Mouse (Mus musculus) kidney, embryonic 15.5 days (tissue): ENCODE measurements at regions not wholly inside any gene's neighbourhood (a gene's known extent, or its start where the extent isn't known, plus 50 kb on each side); places are given as distances from the start of the nearest gene placed in this dataset.
A peak's percentile ranks its signal among the peaks of the same experiment; 100 is the strongest.

ENCODE experiments used
- ATAC-seq: fragments of 200-750 bp; cut with Nextera tagmentation; replicated peaks from 2 replicates; pipeline ENCODE4 v1.8.0; 2017; ENCODE audit warnings: moderate TSS enrichment; ENCODE audit not compliant: low FRiP score
- H3K27ac ChIP-seq: fragments of 300-500 bp; sonication (generic); 2 replicates; pipeline ENCODE4 v1.5.1; 2015; ENCODE audit warnings: mild to moderate bottlenecking, inconsistent platforms
- H3K27me3 ChIP-seq: fragments of 300-500 bp; sonication (generic); 2 replicates; pipeline ENCODE4 v1.6.1; 2015; ENCODE audit warnings: inconsistent platforms
- H3K36me3 ChIP-seq: fragments of 300-500 bp; sonication (generic); 2 replicates; pipeline ENCODE4 v1.6.1; 2015; ENCODE audit warnings: inconsistent platforms
- H3K4me1 ChIP-seq: fragments of 300-500 bp; sonication (generic); 2 replicates; pipeline ENCODE4 v1.6.1; 2015; ENCODE audit warnings: inconsistent platforms
- H3K4me2 ChIP-seq: fragments of 300-500 bp; sonication (generic); 2 replicates; pipeline ENCODE4 v1.6.1; 2015; ENCODE audit warnings: moderate library complexity, mild to moderate bottlenecking, inconsistent platforms
- H3K4me3 ChIP-seq: fragments of 300-500 bp; sonication (generic); replicated peaks from 2 replicates; pipeline ENCODE4 v1.5.1; 2015; ENCODE audit warnings: mild to moderate bottlenecking, inconsistent platforms
- H3K9ac ChIP-seq: fragments of 300-500 bp; sonication (generic); 2 replicates; pipeline ENCODE4 v1.6.1; 2015; ENCODE audit warnings: mild to moderate bottlenecking, inconsistent platforms
- H3K9me3 ChIP-seq: fragments of 300-500 bp; sonication (generic); replicated peaks from 2 replicates; pipeline ENCODE4 v1.6.1; 2016; ENCODE audit warnings: inconsistent platforms
- WGBS: fragments of 180-500 bp; shearing (Covaris S2); methylation state at CpG from one replicate; pipeline ENCODE4 v1.1.7; 2015; ENCODE audit warnings: mixed read lengths; 5-methylcytosine and 5-hydroxymethylcytosine counted together

- Histone ChIP-seq H3K4me3 (no peak overlapping the region), H3K9me3 (no peaks in the 10 kb centered on the region), H3K4me2 (no peak overlapping the region), H3K36me3 (no peaks in the 10 kb centered on the region), H3K27ac (no peak overlapping the region), H3K27me3 (no peaks in the 10 kb centered on the region), H3K9ac (no peak overlapping the region), H3K4me1 (no peaks in the 10 kb centered on the region)
- no peak for ATAC-seq
- WGBS: 83% methylated on average over 5 of the region's 5 CpGs
Measured at GRCm38 (mm10) chr12:118438882-118439281, 137.6 kb upstream of the Sp4 start.

GRCm38 (mm10) chr12:118432703-118433102 is 131.5 kb upstream of the Sp4 start:
- 48% methylated on average over 4 of the region's 4 CpGs for WGBS

GRCm38 (mm10) chr12:118428384-118428783 is 127.1 kb upstream of the Sp4 start:
- no peaks in the 10 kb centered on the region for H3K4me1 ChIP-seq
- 56% methylated on average over 5 of the region's 5 CpGs for WGBS
- H3K27ac ChIP-seq: no peak overlapping the region
- H3K9ac ChIP-seq: no peak overlapping the region
- no peak overlapping the region for H3K4me2 ChIP-seq
- no peaks in the 10 kb centered on the region for H3K9me3 ChIP-seq
- no peaks in the 10 kb centered on the region for H3K36me3 ChIP-seq
- no peak for ATAC-seq
- H3K27me3 ChIP-seq: no peaks in the 10 kb centered on the region
- no peak overlapping the region for H3K4me3 ChIP-seq

More at GRCm38 (mm10) chr12:118432703-118433102, 131.5 kb upstream of the Sp4 start:
- H3K27ac ChIP-seq: no peak overlapping the region
- ATAC-seq: no peak
- no peaks in the 10 kb centered on the region for H3K4me1 ChIP-seq
- no peak overlapping the region for H3K4me2 ChIP-seq
- H3K36me3 ChIP-seq: no peaks in the 10 kb centered on the region
- H3K9ac ChIP-seq: no peak overlapping the region
- H3K9me3 ChIP-seq: no peaks in the 10 kb centered on the region
- no peak overlapping the region for H3K4me3 ChIP-seq
- H3K27me3 ChIP-seq: no peaks in the 10 kb centered on the region

- no peaks in the 10 kb centered on the region for H3K36me3 ChIP-seq
- no peak for ATAC-seq
- no peak overlapping the region for H3K4me2 ChIP-seq
- H3K9ac ChIP-seq: no peak overlapping the region
- 0 out of 2 replicates have a peak, but pooled peaks cover 7% of the 10 kb centered on the region for H3K4me1 ChIP-seq
- no peak overlapping the region for H3K4me3 ChIP-seq
- H3K27me3 ChIP-seq: no peaks in the 10 kb centered on the region
- 50% methylated on average over 1 of the region's 1 CpGs for WGBS
- no peaks in the 10 kb centered on the region for H3K9me3 ChIP-seq
- H3K27ac ChIP-seq: no peak overlapping the region
Measured at GRCm38 (mm10) chr12:118415956-118416355, 114.7 kb upstream of the Sp4 start.

GRCm38 (mm10) chr12:118411767-118412430 is 110.7 kb upstream of the Sp4 start:
- no peak overlapping the region for H3K4me2 ChIP-seq
- 0 out of 2 replicates have a peak, but pooled peaks cover 7% of the 10 kb centered on the region for H3K4me1 ChIP-seq
- H3K9ac ChIP-seq: no peak overlapping the region
- peak; percentile 49 for ATAC-seq
- no peaks in the 10 kb centered on the region for H3K9me3 ChIP-seq
- no peak overlapping the region for H3K4me3 ChIP-seq
- no peak overlapping the region for H3K27ac ChIP-seq
- no peaks in the 10 kb centered on the region for H3K36me3 ChIP-seq
- no peaks in the 10 kb centered on the region for H3K27me3 ChIP-seq
- 35% methylated on average over 7 of the region's 7 CpGs for WGBS

GRCm38 (mm10) chr12:118410917-118411316 is 109.7 kb upstream of the Sp4 start:
- no peak for ATAC-seq
- H3K36me3 ChIP-seq: no peaks in the 10 kb centered on the region
- H3K27ac ChIP-seq: no peak overlapping the region
- H3K9me3 ChIP-seq: no peaks in the 10 kb centered on the region
- no peak overlapping the region for H3K9ac ChIP-seq
- no peak overlapping the region for H3K4me3 ChIP-seq
- H3K27me3 ChIP-seq: no peaks in the 10 kb centered on the region
- 0 out of 2 replicates have a peak, but pooled peaks cover 7% of the 10 kb centered on the region for H3K4me1 ChIP-seq
- no peak overlapping the region for H3K4me2 ChIP-seq

GRCm38 (mm10) chr12:118405135-118405534 is 103.9 kb upstream of the Sp4 start:
- no peaks in the 10 kb centered on the region for H3K27me3 ChIP-seq
- no peak overlapping the region for H3K27ac ChIP-seq
- no peak overlapping the region for H3K9ac ChIP-seq
- no peaks in the 10 kb centered on the region for H3K4me1 ChIP-seq
- H3K4me3 ChIP-seq: no peak overlapping the region
- no peak overlapping the region for H3K4me2 ChIP-seq
- H3K9me3 ChIP-seq: no peaks in the 10 kb centered on the region
- no peak for ATAC-seq
- no peaks in the 10 kb centered on the region for H3K36me3 ChIP-seq

- H3K9me3 ChIP-seq: no peaks in the 10 kb centered on the region
- 66% methylated on average over 5 of the region's 5 CpGs for WGBS
Measured at GRCm38 (mm10) chr12:118404171-118404570, 102.9 kb upstream of the Sp4 start.

GRCm38 (mm10) chr12:118403519-118404087 is 102.4 kb upstream of the Sp4 start:
- Histone ChIP-seq H3K9me3 (no peaks in the 10 kb centered on the region), H3K27me3 (no peaks in the 10 kb centered on the region), H3K4me3 (no peak overlapping the region), H3K4me1 (no peaks in the 10 kb centered on the region), H3K27ac (no peak overlapping the region), H3K36me3 (no peaks in the 10 kb centered on the region), H3K4me2 (no peak overlapping the region), H3K9ac (no peak overlapping the region)
- no peak for ATAC-seq
- 69% methylated on average over 4 of the region's 4 CpGs for WGBS

More at GRCm38 (mm10) chr12:118404171-118404570, 102.9 kb upstream of the Sp4 start:
- no peak overlapping the region for H3K27ac ChIP-seq
- no peaks in the 10 kb centered on the region for H3K27me3 ChIP-seq
- no peak for ATAC-seq
- H3K4me3 ChIP-seq: no peak overlapping the region
- H3K4me1 ChIP-seq: no peaks in the 10 kb centered on the region
- H3K4me2 ChIP-seq: no peak overlapping the region
- no peaks in the 10 kb centered on the region for H3K36me3 ChIP-seq
- no peak overlapping the region for H3K9ac ChIP-seq

GRCm38 (mm10) chr12:118401377-118401776 is 100.1 kb upstream of the Sp4 start:
- H3K27me3 ChIP-seq: no peaks in the 10 kb centered on the region
- no peak overlapping the region for H3K27ac ChIP-seq
- H3K4me1 ChIP-seq: no peaks in the 10 kb centered on the region
- no peak for ATAC-seq
- H3K4me2 ChIP-seq: no peak overlapping the region
- H3K4me3 ChIP-seq: no peak overlapping the region
- H3K9me3 ChIP-seq: no peaks in the 10 kb centered on the region
- H3K9ac ChIP-seq: no peak overlapping the region
- no peaks in the 10 kb centered on the region for H3K36me3 ChIP-seq

GRCm38 (mm10) chr12:118391654-118392053 is 90.4 kb upstream of the Sp4 start:
- ATAC-seq: no peak
- no peaks in the 10 kb centered on the region for H3K4me1 ChIP-seq
- no peak overlapping the region for H3K4me2 ChIP-seq
- no peaks in the 10 kb centered on the region for H3K9me3 ChIP-seq
- no peak overlapping the region for H3K9ac ChIP-seq
- no peak overlapping the region for H3K27ac ChIP-seq
- H3K36me3 ChIP-seq: no peaks in the 10 kb centered on the region
- H3K4me3 ChIP-seq: no peak overlapping the region
- no peaks in the 10 kb centered on the region for H3K27me3 ChIP-seq

GRCm38 (mm10) chr12:118381013-118381412 is 79.8 kb upstream of the Sp4 start:
- Histone ChIP-seq H3K27ac (no peak overlapping the region), H3K27me3 (no peaks in the 10 kb centered on the region), H3K4me1 (no peaks in the 10 kb centered on the region), H3K36me3 (no peaks in the 10 kb centered on the region), H3K9ac (no peak overlapping the region), H3K4me2 (no peak overlapping the region), H3K9me3 (no peaks in the 10 kb centered on the region), H3K4me3 (no peak overlapping the region)
- WGBS: 89% methylated on average over 3 of the region's 3 CpGs
- ATAC-seq: no peak

GRCm38 (mm10) chr12:118377898-118378297 is 76.7 kb upstream of the Sp4 start:
- H3K36me3 ChIP-seq: no peaks in the 10 kb centered on the region
- ATAC-seq: no peak
- no peak overlapping the region for H3K4me2 ChIP-seq
- H3K27me3 ChIP-seq: no peaks in the 10 kb centered on the region
- no peaks in the 10 kb centered on the region for H3K4me1 ChIP-seq
- H3K9ac ChIP-seq: no peak overlapping the region
- 84% methylated on average over 5 of the region's 5 CpGs for WGBS
- H3K9me3 ChIP-seq: no peaks in the 10 kb centered on the region
- H3K4me3 ChIP-seq: no peak overlapping the region
- H3K27ac ChIP-seq: no peak overlapping the region
